Mouse (Mus musculus): ENCODE measurements around the gene Ntrk2. TPM values are rescaled to one million over a fixed set of nuclear protein-coding genes. Genes with fewer than 3 reads are reported as not detected.

The Ntrk2 gene
- polyA plus RNA-seq, 1 experiment, result 65.4 TPM

GRCm38 (mm10) chr13:58940798-58941197 is 134.4 kb downstream of the Ntrk2 start:
- TF ChIP-seq POLR2A (IDR thresholded peaks at IDR 0.05; ENCODE audit: borderline replicate concordance, extremely low read depth, insufficient read depth, insufficient read length, poor library complexity, severe bottlenecking), result no peak
- TF ChIP-seq CTCF (IDR thresholded peaks at IDR 0.05; ENCODE audit: borderline replicate concordance, extremely low read depth, insufficient read depth, insufficient read length), result no peak
- no peak for DNase-seq (ENCODE audit: low read depth)

- peak; percentile 64 for DNase-seq (ENCODE audit: low read depth)
These were observed 139.4 kb downstream of the Ntrk2 start for GRCm38 (mm10) chr13:58945781-58946180.

GRCm38 (mm10) chr13:58946589-58946988 is 140.2 kb downstream of the Ntrk2 start:
- no peak for DNase-seq (ENCODE audit: low read depth)

More at GRCm38 (mm10) chr13:58945781-58946180, 139.4 kb downstream of the Ntrk2 start:
- no peak for TF ChIP-seq POLR2A (IDR thresholded peaks at IDR 0.05; ENCODE audit: borderline replicate concordance, extremely low read depth, insufficient read depth, insufficient read length, poor library complexity, severe bottlenecking)
- TF ChIP-seq CTCF (IDR thresholded peaks at IDR 0.05; ENCODE audit: borderline replicate concordance, extremely low read depth, insufficient read depth, insufficient read length), result no peak

DNA sequence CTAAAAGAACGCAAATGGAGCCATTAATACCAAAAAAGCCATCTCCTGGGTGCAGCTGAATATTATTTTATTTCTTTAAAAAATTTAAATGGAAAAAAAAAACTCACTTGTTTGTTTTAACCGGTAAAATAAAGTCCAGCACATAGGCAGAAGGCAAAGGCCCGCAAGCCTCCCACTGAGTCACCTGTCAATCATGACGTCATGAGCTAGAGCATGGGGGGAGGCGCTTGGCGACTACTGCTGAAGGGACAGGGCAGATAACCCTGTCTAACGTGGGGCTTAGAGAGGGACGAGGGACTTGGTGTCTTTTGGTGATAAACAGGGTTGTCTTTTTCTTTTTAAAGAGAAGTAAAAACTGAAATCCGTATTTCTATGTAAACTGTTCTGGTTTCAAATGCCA is 140.7 kb downstream of the Ntrk2 start:
- TF ChIP-seq CTCF (IDR thresholded peaks at IDR 0.05; ENCODE audit: borderline replicate concordance, extremely low read depth, insufficient read depth, insufficient read length) (no peak), POLR2A (IDR thresholded peaks at IDR 0.05; ENCODE audit: borderline replicate concordance, extremely low read depth, insufficient read depth, insufficient read length, poor library complexity, severe bottlenecking) (no peak)
- DNase-seq (ENCODE audit: low read depth), result no peak

More at GRCm38 (mm10) chr13:58946589-58946988, 140.2 kb downstream of the Ntrk2 start:
- TF ChIP-seq POLR2A (IDR thresholded peaks at IDR 0.05; ENCODE audit: borderline replicate concordance, extremely low read depth, insufficient read depth, insufficient read length, poor library complexity, severe bottlenecking) (no peak), CTCF (IDR thresholded peaks at IDR 0.05; ENCODE audit: borderline replicate concordance, extremely low read depth, insufficient read depth, insufficient read length) (no peak)

DNA sequence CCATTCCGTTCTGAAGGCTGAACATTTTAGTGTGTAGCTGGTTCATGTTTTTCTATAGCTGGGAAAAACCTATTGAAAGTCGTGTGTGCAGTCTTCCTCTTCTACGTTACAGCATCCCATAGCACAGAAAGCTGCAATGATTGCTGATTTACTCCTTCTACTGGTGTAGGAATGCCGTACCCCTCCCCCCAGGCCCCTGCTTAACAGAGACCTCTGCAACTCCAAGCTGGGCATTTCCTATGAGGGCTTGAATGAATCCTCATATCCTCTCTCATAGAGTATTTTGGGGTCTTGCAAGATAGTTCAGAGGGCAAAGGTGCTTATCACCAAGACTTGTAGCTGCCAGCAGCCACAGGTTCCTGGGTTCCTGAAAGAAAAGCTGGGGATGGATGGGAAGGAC is 148.0 kb downstream of the Ntrk2 start:
- TF ChIP-seq CTCF (IDR thresholded peaks at IDR 0.05; ENCODE audit: borderline replicate concordance, extremely low read depth, insufficient read depth, insufficient read length), result no peak
- no peak for TF ChIP-seq POLR2A (IDR thresholded peaks at IDR 0.05; ENCODE audit: borderline replicate concordance, extremely low read depth, insufficient read depth, insufficient read length, poor library complexity, severe bottlenecking)
- no peak for DNase-seq (ENCODE audit: low read depth)

DNA sequence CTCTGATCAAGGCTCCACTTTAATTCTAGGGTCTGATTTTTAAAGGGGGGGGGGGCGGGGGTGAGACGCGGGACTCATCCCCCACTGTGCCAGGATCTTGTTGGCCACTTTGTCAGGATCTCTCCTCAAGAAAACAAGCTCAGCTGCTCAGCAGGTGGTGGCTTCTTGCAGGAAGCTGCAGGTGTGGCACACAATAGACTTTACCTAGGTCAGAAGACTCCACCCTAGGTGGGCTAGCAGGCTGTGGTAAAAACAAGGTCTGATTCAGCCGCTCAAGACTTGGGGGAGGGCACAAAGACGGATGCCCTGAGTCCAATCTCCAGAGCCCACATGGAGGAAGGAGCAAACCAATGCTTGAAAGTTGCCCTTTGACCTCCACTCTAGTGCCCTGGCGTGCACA is 148.4 kb downstream of the Ntrk2 start:
- no peak for DNase-seq (ENCODE audit: low read depth)
- TF ChIP-seq POLR2A (IDR thresholded peaks at IDR 0.05; ENCODE audit: borderline replicate concordance, extremely low read depth, insufficient read depth, insufficient read length, poor library complexity, severe bottlenecking) (no peak), CTCF (IDR thresholded peaks at IDR 0.05; ENCODE audit: borderline replicate concordance, extremely low read depth, insufficient read depth, insufficient read length) (no peak)

DNA sequence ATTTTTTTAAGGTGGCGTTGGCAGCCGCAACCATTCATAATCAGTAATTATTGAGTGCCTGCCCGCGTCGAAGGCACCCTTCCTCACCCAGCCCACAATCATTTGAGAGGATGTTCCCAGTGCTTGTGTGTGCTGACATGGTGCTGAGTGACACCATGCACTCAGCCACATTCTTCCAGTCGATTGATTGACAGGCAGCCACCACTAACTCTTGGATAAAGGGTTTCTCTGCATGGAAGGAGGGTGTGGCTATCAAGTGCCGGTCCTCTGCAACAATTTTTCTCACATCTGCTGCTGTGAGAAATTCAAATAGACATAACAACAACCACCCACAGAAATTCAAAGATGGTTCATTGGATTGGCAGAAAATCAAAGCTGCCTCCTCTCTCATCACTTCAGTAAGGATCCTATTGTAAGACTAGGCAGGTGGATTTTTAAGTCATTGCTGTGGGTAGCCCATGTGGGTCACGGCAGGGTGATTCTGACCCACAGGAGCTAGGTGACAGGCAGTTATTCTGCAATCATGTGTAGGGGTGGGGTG is 148.9 kb downstream of the Ntrk2 start:
- TF ChIP-seq CTCF (IDR thresholded peaks at IDR 0.05; ENCODE audit: borderline replicate concordance, extremely low read depth, insufficient read depth, insufficient read length), result no peak
- no peak for TF ChIP-seq POLR2A (IDR thresholded peaks at IDR 0.05; ENCODE audit: borderline replicate concordance, extremely low read depth, insufficient read depth, insufficient read length, poor library complexity, severe bottlenecking)
- DNase-seq (ENCODE audit: low read depth), result peak; percentile 55

GRCm38 (mm10) chr13:58958171-58958904 is 152.0 kb downstream of the Ntrk2 start:
- DNase-seq (ENCODE audit: low read depth), result no peak

DNA sequence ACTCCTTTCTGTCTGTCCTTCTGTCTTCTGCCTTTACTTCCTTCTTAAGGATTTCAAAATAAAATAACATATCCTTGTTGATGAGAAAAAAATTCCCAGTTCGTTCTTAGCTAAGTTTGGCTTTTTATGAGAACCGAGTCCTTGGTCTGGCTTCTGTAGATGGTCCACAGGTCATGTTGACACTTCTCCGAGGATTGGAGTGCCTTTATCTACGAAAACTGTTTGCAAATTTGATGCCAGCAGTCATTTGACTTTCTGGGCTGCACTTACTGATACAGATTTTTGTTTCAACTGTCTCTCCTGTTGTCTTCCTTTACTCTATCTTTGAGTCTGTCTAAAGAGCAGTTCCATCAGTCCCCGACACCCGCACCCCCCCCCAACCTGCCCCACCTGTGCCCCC is 154.0 kb downstream of the Ntrk2 start:
- TF ChIP-seq CTCF (IDR thresholded peaks at IDR 0.05; ENCODE audit: borderline replicate concordance, extremely low read depth, insufficient read depth, insufficient read length) (no peak), POLR2A (IDR thresholded peaks at IDR 0.05; ENCODE audit: borderline replicate concordance, extremely low read depth, insufficient read depth, insufficient read length, poor library complexity, severe bottlenecking) (no peak)
- no peak for DNase-seq (ENCODE audit: low read depth)

More at GRCm38 (mm10) chr13:58958171-58958904, 152.0 kb downstream of the Ntrk2 start:
- TF ChIP-seq POLR2A (IDR thresholded peaks at IDR 0.05; ENCODE audit: borderline replicate concordance, extremely low read depth, insufficient read depth, insufficient read length, poor library complexity, severe bottlenecking) (no peak), CTCF (IDR thresholded peaks at IDR 0.05; ENCODE audit: borderline replicate concordance, extremely low read depth, insufficient read depth, insufficient read length) (no peak)

DNA sequence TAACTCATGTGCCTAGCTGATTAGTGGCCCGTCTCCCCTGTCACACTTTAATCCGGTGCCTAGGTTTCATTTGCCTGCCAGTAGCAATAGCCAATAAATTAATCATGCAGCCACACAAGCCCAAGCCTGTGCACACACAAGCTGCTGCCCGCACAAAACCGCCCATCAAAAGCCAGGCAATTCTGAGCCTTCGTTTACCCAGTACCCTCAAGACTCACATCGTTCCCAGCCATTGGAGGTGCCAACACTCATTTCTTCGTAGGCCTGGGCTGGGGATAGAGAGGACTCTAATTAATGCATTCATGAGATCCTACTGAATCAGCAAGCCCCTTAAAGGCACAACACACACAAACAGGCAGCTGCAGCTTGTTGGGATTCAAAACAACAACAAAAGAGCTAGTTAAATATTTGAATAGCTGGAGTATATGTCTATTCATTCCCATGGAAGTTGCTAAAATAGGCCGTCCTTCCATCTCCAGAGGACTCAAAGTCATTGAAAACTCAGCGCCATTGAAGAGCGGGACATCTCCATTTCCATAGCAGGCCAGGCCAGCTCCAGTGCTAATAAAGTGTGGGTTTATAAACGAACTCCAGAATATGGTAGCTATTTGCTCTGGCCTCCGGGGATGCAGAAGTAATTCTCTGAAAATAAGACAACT is 158.5 kb downstream of the Ntrk2 start:
- peak; percentile 98 for DNase-seq (ENCODE audit: low read depth)
- TF ChIP-seq CTCF (IDR thresholded peaks at IDR 0.05; ENCODE audit: borderline replicate concordance, extremely low read depth, insufficient read depth, insufficient read length) (no peak), POLR2A (IDR thresholded peaks at IDR 0.05; ENCODE audit: borderline replicate concordance, extremely low read depth, insufficient read depth, insufficient read length, poor library complexity, severe bottlenecking) (no peak)

DNA sequence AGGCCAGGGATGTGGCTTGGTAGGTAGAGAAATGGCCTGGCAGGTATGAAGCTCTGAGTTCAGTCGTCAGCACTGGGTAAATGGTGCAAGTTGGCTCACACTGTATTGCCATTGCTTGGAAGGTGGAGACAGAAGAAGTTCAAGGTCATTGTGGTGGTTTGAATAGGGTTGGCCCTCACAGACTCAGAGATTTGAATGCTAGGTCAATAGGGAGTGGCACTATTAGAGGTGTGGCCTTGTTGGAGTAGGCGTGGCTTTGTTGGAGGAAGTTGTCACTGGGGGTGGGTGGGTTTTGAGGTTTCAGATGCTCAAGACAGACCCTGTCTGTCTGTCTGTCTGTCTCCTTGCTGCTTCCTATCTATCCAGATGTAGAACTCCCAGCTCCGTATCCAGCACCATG is 159.5 kb downstream of the Ntrk2 start:
- DNase-seq (ENCODE audit: low read depth), result no peak

More for the DNA sequence above, 159.5 kb downstream of the Ntrk2 start:
- TF ChIP-seq CTCF (IDR thresholded peaks at IDR 0.05; ENCODE audit: borderline replicate concordance, extremely low read depth, insufficient read depth, insufficient read length) (no peak), POLR2A (IDR thresholded peaks at IDR 0.05; ENCODE audit: borderline replicate concordance, extremely low read depth, insufficient read depth, insufficient read length, poor library complexity, severe bottlenecking) (no peak)
